Mouse (Mus musculus) limb, embryonic 12.5 days (tissue): ENCODE results near the gene Ilkap. TPM values are rescaled to one million over a fixed set of nuclear protein-coding genes. Genes with fewer than 3 reads are reported as not detected.
A peak's percentile ranks its signal among the peaks of the same experiment; 100 is the strongest.

Experiments
- ATAC-seq: fragments of 200-750 bp; cut with Nextera tagmentation; 2 replicates; pipeline ENCODE4 v1.8.0; 2017; ENCODE audit warnings: low read depth, moderate TSS enrichment; ENCODE audit not compliant: insufficient number of reproducible peaks, insufficient read depth, low FRiP score, low TSS enrichment
- H3K27ac ChIP-seq: fragments of 300-500 bp; sonication (generic); 2 replicates; pipeline ENCODE4 v1.5.1; 2016; ENCODE audit warnings: mild to moderate bottlenecking, moderate library complexity
- H3K27me3 ChIP-seq: fragments of 300-500 bp; sonication (generic); 2 replicates; pipeline ENCODE4 v1.6.1; 2016; ENCODE audit warnings: mild to moderate bottlenecking, moderate library complexity
- H3K36me3 ChIP-seq: fragments of 300-500 bp; sonication (generic); 2 replicates; pipeline ENCODE4 v1.6.1; 2016; ENCODE audit warnings: mild to moderate bottlenecking, moderate library complexity
- H3K4me1 ChIP-seq: fragments of 300-500 bp; sonication (generic); replicated peaks from 2 replicates; pipeline ENCODE4 v1.6.1; 2016
- H3K4me2 ChIP-seq: fragments of 300-500 bp; sonication (generic); 2 replicates; pipeline ENCODE4 v1.6.1; 2016; ENCODE audit warnings: mild to moderate bottlenecking, moderate library complexity
- H3K4me3 ChIP-seq: fragments of 300-500 bp; sonication (generic); replicated peaks from 2 replicates; pipeline ENCODE4 v1.5.1; 2016; ENCODE audit warnings: mild to moderate bottlenecking
- H3K9ac ChIP-seq: fragments of 300-500 bp; sonication (generic); replicated peaks from 2 replicates; pipeline ENCODE4 v1.6.1; 2016; ENCODE audit warnings: mild to moderate bottlenecking, moderate library complexity
- H3K9me3 ChIP-seq: fragments of 300-500 bp; sonication (generic); 2 replicates; pipeline ENCODE4 v1.6.1; 2016; ENCODE audit warnings: mild to moderate bottlenecking, moderate library complexity
- WGBS: fragments of 180-500 bp; shearing (Covaris S2); methylation state at CpG from one replicate; pipeline ENCODE4 v1.1.7; 2016; 5-methylcytosine and 5-hydroxymethylcytosine counted together
- polyA plus RNA-seq: library from polyadenylated mRNA; unstranded; fragments of >200 nt; fragmentation: Nextera tagmentation; extraction: Ambion mirVana; gene quantifications from 2 replicates; pipeline ENCODE4 v1.2.1, GENCODE M21; 2016

Gene Ilkap
- polyA plus RNA-seq, 1 experiment from 2014 or later: 186 TPM

DNA sequence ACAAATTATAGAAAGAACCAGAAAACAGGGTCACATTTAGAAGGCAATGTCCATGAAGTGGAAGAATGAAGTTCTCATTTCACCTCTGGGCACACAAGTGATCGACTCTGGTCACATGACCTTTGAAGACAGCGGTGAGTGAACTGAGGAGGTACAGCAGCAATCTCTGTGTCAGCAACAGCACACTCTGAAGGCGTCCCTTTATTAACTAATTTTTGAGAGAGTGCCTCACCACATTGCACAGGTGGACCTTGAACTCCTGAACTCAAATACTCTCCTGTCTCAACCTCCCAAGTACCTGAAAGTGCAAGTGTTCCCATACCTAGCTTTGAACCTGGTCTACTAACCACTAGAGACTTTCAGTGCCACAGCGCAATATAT lies 17.5 kb downstream of the Ilkap start:
- no peak for ATAC-seq
- peaks cover 94% of the 10 kb centered on the region for H3K36me3 ChIP-seq
- no peak overlapping the region for H3K4me3 ChIP-seq
- H3K4me2 ChIP-seq: no peak overlapping the region
- H3K9me3 ChIP-seq: no peaks in the 10 kb centered on the region
- H3K4me1 ChIP-seq: no peaks in the 10 kb centered on the region
- H3K27ac ChIP-seq: no peak overlapping the region
- H3K9ac ChIP-seq: no peak overlapping the region
- no peaks in the 10 kb centered on the region for H3K27me3 ChIP-seq
- WGBS: 89% methylated on average over 4 of the region's 4 CpGs

DNA sequence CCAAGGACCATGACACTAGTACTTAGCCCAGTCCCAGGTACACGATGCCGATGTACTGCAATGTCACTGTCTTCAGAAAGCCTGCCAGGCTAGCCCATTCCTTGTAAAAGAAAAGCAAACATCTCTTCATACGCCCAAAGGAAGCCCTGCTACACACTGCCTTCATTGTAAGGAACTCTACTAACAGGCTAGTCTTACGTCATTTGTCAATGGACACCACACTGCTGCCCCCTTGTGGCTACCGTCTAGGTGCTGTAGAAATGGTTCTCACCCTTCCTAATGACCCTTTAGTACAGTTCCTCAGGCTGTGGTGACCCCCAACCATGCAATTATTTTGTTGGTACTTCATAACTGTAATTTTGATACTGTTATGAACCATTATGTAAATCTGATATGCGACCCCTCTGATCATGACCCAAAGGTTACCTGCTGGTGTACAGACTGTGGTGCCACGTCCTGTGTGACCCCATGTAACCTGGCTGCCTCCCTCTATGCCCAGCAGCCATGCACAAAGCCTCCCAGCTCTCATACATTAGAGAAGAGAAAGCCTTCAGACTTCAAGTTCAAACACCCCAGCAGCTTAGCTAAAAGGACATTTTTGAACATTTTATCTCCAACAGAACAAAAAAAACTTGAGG lies 18.0 kb downstream of the Ilkap start:
- Histone ChIP-seq H3K4me2 (no peak overlapping the region), H3K27ac (no peak overlapping the region), H3K9ac (no peak overlapping the region), H3K9me3 (no peaks in the 10 kb centered on the region), H3K36me3 (peaks cover 96% of the 10 kb centered on the region), H3K27me3 (no peaks in the 10 kb centered on the region), H3K4me1 (no peaks in the 10 kb centered on the region), H3K4me3 (no peak overlapping the region)
- 0 out of 2 replicates have a peak, but pooled peaks have one; percentile 37 for ATAC-seq
- 69% methylated on average over 7 of the region's 7 CpGs for WGBS

DNA sequence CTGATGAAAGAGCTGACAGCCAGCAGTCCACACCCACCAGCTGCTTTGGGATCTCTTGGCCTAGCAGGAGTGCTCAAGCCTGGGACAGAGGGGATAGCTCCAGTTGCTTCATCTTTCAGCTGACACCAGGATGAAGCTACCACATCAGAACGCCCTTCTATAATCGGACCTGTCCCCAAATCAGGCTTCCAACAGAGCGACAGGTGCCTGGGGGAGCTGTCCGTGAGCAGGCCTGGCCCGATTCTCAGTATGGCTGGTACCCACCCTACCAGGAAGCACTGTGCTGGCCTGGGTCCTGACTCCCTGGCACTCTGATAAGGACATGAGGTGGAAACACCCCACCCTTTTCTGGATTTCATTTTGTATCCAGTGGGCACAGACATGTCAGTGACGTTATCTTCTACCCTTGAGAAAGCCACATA lies 25.2 kb downstream of the Ilkap start:
- WGBS: 87% methylated on average over 6 of the region's 6 CpGs

DNA sequence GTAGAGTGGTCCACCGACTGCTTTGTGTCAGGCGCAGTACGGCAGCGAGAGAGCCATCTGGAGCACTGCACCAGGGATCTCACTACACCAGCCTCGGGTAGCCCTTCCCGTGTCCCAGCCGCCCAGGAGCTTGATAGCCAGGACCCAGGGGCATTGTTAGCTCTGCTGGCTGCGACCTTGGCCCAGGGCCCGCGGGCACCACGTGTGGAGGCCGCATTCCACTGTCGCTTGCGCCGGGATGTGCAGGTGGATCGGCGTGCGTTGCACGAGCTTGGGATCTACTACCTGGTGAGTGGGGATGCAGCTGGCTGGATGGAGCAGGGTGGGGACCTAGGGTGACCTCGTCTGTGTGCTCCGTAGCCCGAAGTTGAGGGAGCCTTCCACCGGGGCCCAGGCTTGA lies 28.6 kb downstream of the Ilkap start:
- peaks cover 23% of the 10 kb centered on the region for H3K27me3 ChIP-seq
- no peak overlapping the region for H3K4me2 ChIP-seq
- H3K9me3 ChIP-seq: no peaks in the 10 kb centered on the region
- peaks cover 58% of the 10 kb centered on the region for H3K36me3 ChIP-seq
- peaks cover 14% of the 10 kb centered on the region; the same call in 1 of the 2 replicates for H3K4me1 ChIP-seq
- 91% methylated on average over 23 of the region's 23 CpGs for WGBS
- no peak overlapping the region for H3K9ac ChIP-seq
- ATAC-seq: no peak
- no peak overlapping the region for H3K27ac ChIP-seq
- H3K4me3 ChIP-seq: no peak overlapping the region

More for the DNA sequence above, 25.2 kb downstream of the Ilkap start:
- Histone ChIP-seq H3K36me3 (peaks cover 91% of the 10 kb centered on the region), H3K27ac (no peak overlapping the region), H3K27me3 (no peaks in the 10 kb centered on the region), H3K9ac (no peak overlapping the region), H3K4me1 (no peaks in the 10 kb centered on the region), H3K4me3 (no peak overlapping the region), H3K9me3 (no peaks in the 10 kb centered on the region), H3K4me2 (no peak overlapping the region)
- no peak for ATAC-seq

DNA sequence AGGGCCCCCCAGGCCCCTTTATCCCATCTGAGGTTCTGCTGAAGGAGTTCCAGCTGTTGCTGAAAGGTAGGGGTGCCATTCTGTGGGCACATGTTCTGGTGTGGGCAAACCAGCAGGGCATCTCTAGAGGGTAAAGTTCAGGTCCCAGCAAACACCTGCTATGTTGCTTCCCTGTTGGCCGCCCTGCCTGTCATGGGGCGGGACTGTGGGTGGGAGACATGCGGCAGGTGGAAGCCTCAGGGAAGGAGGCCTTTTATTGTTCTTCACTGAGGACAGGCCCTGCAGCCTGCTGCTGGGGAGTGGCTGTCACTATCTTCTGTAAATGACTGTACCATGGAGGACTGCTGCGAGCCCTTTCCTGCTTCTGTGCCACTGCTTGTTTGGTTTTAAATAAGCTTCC lies 29.2 kb downstream of the Ilkap start:
- H3K4me1 ChIP-seq: peaks cover 14% of the 10 kb centered on the region; the same call in 1 of the 2 replicates
- peaks cover 23% of the 10 kb centered on the region for H3K27me3 ChIP-seq
- no peak overlapping the region for H3K9ac ChIP-seq
- peaks cover 51% of the 10 kb centered on the region for H3K36me3 ChIP-seq
- no peak overlapping the region for H3K27ac ChIP-seq
- ATAC-seq: no peak
- no peak overlapping the region for H3K4me2 ChIP-seq
- no peak overlapping the region for H3K4me3 ChIP-seq
- WGBS: 59% methylated on average over 4 of the region's 4 CpGs
- H3K9me3 ChIP-seq: peaks cover 2% of the 10 kb centered on the region

DNA sequence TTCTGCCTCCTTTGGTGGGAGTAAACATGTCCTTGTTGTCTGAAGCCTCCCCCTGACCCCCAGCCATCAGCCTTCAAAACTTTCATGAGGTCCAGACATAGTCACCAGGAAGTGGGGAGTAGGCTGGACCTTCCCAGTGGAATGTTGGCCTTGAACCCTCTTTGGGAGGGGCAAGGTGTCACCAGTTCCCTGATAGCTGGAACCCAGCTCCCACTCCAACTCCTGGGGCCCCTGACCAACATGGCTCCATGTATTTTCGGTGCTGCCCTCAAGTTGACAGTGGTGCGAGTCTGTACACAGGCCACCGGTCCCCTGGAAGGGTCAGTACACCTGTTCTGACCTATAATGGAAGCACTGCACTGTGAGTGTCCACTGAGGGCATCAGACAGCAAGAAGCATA lies 31.3 kb downstream of the Ilkap start:
- H3K27me3 ChIP-seq: peaks cover 23% of the 10 kb centered on the region
- H3K9ac ChIP-seq: no peak overlapping the region
- WGBS: 98% methylated on average over 3 of the region's 3 CpGs

DNA sequence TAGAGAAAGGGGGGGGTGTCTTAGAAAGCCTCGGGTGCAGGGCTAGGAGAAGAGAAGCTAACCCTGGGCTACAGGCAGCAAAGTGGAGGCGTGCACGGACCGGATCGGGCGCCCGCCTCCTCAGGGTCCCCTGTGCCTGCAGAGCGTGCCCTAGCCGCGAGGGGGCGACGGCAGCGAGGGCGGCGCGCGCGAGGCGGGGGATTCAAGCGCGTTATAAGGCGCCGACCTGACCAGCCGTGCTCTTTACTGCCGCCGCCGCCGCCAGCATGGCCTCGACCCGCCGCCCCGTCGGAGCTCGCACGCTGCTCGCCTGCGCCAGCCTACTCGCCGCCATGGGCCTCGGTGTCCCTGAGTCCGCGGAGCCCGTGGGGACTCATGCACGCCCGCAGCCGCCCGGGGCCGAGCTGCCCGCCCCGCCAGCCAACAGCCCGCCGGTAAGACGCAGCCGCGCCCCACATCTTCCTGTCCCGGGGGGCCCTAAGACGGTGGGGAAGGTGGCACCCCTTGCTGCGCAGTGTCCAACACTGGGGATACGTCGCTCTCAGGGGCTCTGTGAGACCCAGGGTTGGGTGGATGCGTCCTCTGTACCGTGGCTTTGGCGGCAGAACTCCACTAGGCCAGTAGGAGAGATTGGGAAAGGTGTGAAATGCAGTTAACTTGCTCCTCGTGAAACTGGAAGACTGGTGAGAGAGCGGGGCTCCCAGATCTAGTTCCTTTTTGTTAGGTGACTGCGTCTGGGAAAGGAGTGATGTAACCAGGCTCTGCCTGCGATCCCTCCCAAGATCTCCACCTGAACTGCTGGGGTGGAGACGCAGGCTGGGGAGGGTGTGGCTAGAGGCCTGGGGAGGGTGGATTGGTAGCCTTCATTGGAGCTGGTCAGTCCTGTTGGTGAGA lies 32.2 kb downstream of the Ilkap start, which contains the start of gene Erfe:
TSS of gene Erfe (plus strand) at position 216 of the 894 bp plus-strand sequence.
- H3K9ac ChIP-seq: peak within 1 kb of the TSS; percentile 66
- peaks cover 22% of the 10 kb centered on the region for H3K36me3 ChIP-seq
- H3K4me3 ChIP-seq: peak within 1 kb of the TSS; percentile 45
- peaks cover 23% of the 10 kb centered on the region for H3K27me3 ChIP-seq
- H3K27ac ChIP-seq: no peak within 1 kb of the TSS
- H3K9me3 ChIP-seq: peaks cover 5% of the 10 kb centered on the region
- H3K4me1 ChIP-seq: peaks cover 14% of the 10 kb centered on the region; the same call in 1 of the 2 replicates
- WGBS: under 1% methylated on average over 68 of the region's 68 CpGs
- peak within 1 kb of the TSS; percentile 90 for H3K4me2 ChIP-seq
- ATAC-seq: peak; percentile 43; the same call in 1 of the 2 replicates

More for the DNA sequence above, 31.3 kb downstream of the Ilkap start:
- no peak for ATAC-seq
- Histone ChIP-seq H3K36me3 (peaks cover 30% of the 10 kb centered on the region), H3K4me1 (peaks cover 14% of the 10 kb centered on the region; the same call in 1 of the 2 replicates), H3K4me2 (peak overlapping the region; percentile 90), H3K9me3 (peaks cover 5% of the 10 kb centered on the region), H3K4me3 (no peak overlapping the region), H3K27ac (no peak overlapping the region)

DNA sequence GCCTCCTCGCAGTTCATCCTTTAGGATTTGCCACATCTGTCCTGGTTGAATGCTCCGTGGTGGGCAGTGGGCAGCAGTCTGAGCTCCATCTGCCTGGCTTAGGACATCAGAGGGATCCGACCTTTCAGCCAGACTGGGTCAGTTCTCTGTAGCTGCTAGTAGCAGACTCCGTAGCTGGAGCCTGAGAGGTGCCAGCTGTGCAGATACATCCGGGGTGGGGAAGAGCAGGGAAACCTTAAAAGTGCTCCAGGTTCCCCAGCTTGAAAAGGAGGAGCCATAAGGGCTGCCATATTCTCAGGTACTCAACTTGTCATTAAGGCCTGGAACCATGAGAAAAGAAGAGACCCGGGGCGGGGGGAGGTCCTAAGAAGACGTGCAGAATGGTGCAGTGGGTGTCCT lies 32.8 kb downstream of the Ilkap start:
- Histone ChIP-seq H3K9ac (peak overlapping the region; percentile 66), H3K9me3 (peaks cover 5% of the 10 kb centered on the region), H3K4me3 (peak overlapping the region; percentile 45), H3K4me1 (peaks cover 14% of the 10 kb centered on the region; the same call in 1 of the 2 replicates), H3K36me3 (peaks cover 15% of the 10 kb centered on the region), H3K4me2 (peak overlapping the region; percentile 90), H3K27me3 (peaks cover 23% of the 10 kb centered on the region), H3K27ac (no peak overlapping the region)
- no peak for ATAC-seq
- WGBS: 24% methylated on average over 8 of the region's 8 CpGs

DNA sequence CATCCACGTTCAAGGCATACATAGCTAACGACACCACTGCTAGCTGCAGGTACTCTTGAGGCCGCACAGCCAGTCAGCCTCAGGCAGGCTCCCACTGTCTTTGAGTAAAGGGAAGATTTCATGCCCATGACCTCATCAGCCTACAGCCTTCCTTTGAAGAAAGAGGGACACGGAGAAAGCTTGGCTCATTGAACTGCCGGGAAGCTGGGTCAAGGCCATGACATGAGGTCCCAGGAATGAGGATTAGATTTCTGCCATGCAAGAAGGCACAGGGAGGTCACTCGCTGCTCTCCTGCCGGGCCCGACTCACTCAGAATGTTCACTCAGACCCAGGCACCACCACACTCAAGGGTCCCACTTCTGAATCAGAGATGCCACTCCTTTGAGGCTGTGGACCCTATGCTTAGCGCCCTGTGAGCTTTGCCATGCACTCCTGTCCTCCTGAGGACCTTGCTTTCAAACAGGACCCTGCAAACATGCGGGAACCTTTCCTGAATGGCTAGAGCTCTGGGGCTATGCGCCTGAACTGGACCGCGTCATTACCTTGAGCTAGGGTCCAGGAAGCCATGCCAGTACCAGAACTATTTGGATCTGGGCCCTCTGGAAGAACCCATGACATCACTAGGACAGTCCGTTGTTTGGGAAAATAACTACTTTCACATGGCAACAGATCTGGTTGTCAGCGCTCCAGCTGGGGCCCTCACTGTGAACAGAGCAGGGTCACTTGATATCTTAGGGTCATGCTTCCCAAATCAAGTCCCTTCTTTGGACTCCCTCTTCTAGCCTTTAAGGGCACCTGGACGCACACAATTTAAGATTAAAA lies 33.6 kb downstream of the Ilkap start:
- peaks cover 8% of the 10 kb centered on the region for H3K36me3 ChIP-seq
- peaks cover 14% of the 10 kb centered on the region; the same call in 1 of the 2 replicates for H3K4me1 ChIP-seq
- no peak for ATAC-seq
- WGBS: 92% methylated on average over 16 of the region's 16 CpGs
- H3K27ac ChIP-seq: no peak overlapping the region
- H3K9ac ChIP-seq: no peak overlapping the region
- no peak overlapping the region for H3K4me2 ChIP-seq
- H3K4me3 ChIP-seq: no peak overlapping the region
- peaks cover 5% of the 10 kb centered on the region for H3K9me3 ChIP-seq
- peaks cover 23% of the 10 kb centered on the region for H3K27me3 ChIP-seq

DNA sequence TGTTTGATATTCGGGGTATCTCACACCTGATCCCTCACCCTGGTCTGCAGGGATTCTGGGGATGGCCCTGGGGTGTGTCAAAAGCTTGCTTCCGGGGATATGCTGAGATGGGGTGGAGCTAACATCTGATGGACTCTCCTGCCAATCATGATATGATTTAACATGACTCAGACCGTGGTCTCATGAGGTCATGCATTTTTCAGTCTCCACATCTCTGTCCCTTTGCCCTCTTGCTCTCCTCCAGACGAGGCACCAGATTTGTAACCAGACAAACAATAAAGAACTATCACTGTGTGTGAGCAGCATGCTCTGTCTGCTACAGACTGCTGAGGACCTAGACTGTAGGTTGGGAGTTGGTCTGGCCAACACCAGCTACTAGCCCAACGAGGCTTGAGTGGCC lies 36.5 kb downstream of the Ilkap start:
- Histone ChIP-seq H3K9ac (no peak overlapping the region), H3K4me3 (no peak overlapping the region), H3K36me3 (no peaks in the 10 kb centered on the region), H3K4me2 (no peak overlapping the region), H3K27me3 (peaks cover 15% of the 10 kb centered on the region), H3K9me3 (peaks cover 5% of the 10 kb centered on the region), H3K27ac (no peak overlapping the region), H3K4me1 (peaks cover 13% of the 10 kb centered on the region; the same call in 1 of the 2 replicates)
- ATAC-seq: no peak
- 80% methylated on average over 5 of the region's 5 CpGs for WGBS
